Mouse (Mus musculus) myocyte (in vitro differentiated cells): Measurements from ENCODE around the gene Dhx32.

Source experiments
- CEBPB ChIP-seq: IDR thresholded peaks from 2 replicates; pipeline ENCODE4 v1.6.1; 2011; ENCODE audit warnings: mild to moderate bottlenecking, moderate library complexity; ENCODE audit not compliant: poor library complexity, insufficient read depth, severe bottlenecking
- MAX ChIP-seq: IDR thresholded peaks from one replicate; pipeline ENCODE4 v1.6.1; 2011; ENCODE audit warnings: low read depth, mild to moderate bottlenecking, control low read depth
- MYOD1 ChIP-seq, 3 experiments: IDR thresholded peaks; one replicate each; pipeline ENCODE4 v1.6.1; 2011; ENCODE audit warnings: control low read depth in 2 of 3, low read depth in 2 of 3, mild to moderate bottlenecking in 2 of 3, moderate library complexity in 1 of 3; ENCODE audit not compliant: insufficient read length in 2 of 3, control insufficient read depth in 1 of 3
- MYOG ChIP-seq, 3 experiments: IDR thresholded peaks; one replicate each; pipeline ENCODE4 v1.6.1; 2011; ENCODE audit warnings: control low read depth in 2 of 3, low read depth in 2 of 3, mild to moderate bottlenecking in 2 of 3; ENCODE audit not compliant: insufficient read length in 2 of 3, control insufficient read depth in 1 of 3, insufficient read depth in 1 of 3
- POLR2A ChIP-seq: IDR thresholded peaks from one replicate; pipeline ENCODE4 v1.6.1; 2011; ENCODE audit warnings: low read depth, mild to moderate bottlenecking, control low read depth, moderate library complexity; ENCODE audit not compliant: insufficient read length
- POLR2AphosphoS2 ChIP-seq: IDR thresholded peaks from one replicate; pipeline ENCODE4 v1.6.1; 2011; ENCODE audit warnings: low read depth, control low read depth; ENCODE audit not compliant: insufficient read length
- REST ChIP-seq: IDR thresholded peaks from one replicate; pipeline ENCODE4 v1.6.1; 2011; ENCODE audit warnings: mild to moderate bottlenecking, control low read depth, moderate library complexity; ENCODE audit not compliant: insufficient read depth, insufficient read length
- SRF ChIP-seq: IDR thresholded peaks from one replicate; pipeline ENCODE4 v1.6.1; 2011; ENCODE audit warnings: low read depth; ENCODE audit not compliant: control insufficient read depth, insufficient read length
- TCF12 ChIP-seq: IDR thresholded peaks from one replicate; pipeline ENCODE4 v1.6.1; 2011; ENCODE audit warnings: mild to moderate bottlenecking, control low read depth; ENCODE audit not compliant: poor library complexity, insufficient read depth, severe bottlenecking
- USF1 ChIP-seq: IDR thresholded peaks from one replicate; pipeline ENCODE4 v1.6.1; 2011; ENCODE audit warnings: low read depth, mild to moderate bottlenecking, control low read depth, moderate library complexity

- TF ChIP-seq POLR2A: no peak
- no peak for TF ChIP-seq MAX
- no peak for TF ChIP-seq TCF12
- TF ChIP-seq USF1: no peak
- no peak for TF ChIP-seq SRF
- TF ChIP-seq MYOG (IDR thresholded peaks at IDR 0.05; ENCODE audit: control insufficient read depth in 1 of 3, insufficient read depth in 1 of 3, insufficient read length in 2 of 3, low read depth in 2 of 3): peak in 2 of 3 experiments; percentile 90 to 94
- no peak for TF ChIP-seq CEBPB
- TF ChIP-seq REST: no peak
- TF ChIP-seq POLR2AphosphoS2: no peak
- TF ChIP-seq MYOD1 (IDR thresholded peaks at IDR 0.05; ENCODE audit: control insufficient read depth in 1 of 3, insufficient read length in 2 of 3, low read depth in 2 of 3): peak in 2 of 3 experiments; percentile 84 to 95
Observed at GRCm38 (mm10) chr7:133775796-133776625, 6.5 kb downstream of the Dhx32 start.
